Mouse (Mus musculus) lung, embryonic 15.5 days (tissue): ENCODE measurements around the gene Klc2. TPM values are rescaled to one million over a fixed set of nuclear protein-coding genes. Genes with fewer than 3 reads are reported as not detected.
A peak's percentile ranks its signal among the peaks of the same experiment; 100 is the strongest.

Experiments
- ATAC-seq: fragments of 200-750 bp; cut with Nextera tagmentation; 2 replicates; pipeline ENCODE4 v1.8.0; 2017; ENCODE audit warnings: moderate number of reproducible peaks, borderline replicate concordance; ENCODE audit not compliant: low FRiP score, low TSS enrichment; ENCODE audit errors: extremely low read depth
- H3K27ac ChIP-seq: fragments of 300-500 bp; sonication (generic); 2 replicates; pipeline ENCODE4 v1.5.1; 2015; ENCODE audit warnings: moderate library complexity, mild to moderate bottlenecking, inconsistent platforms
- H3K27me3 ChIP-seq: fragments of 300-500 bp; sonication (generic); 2 replicates; pipeline ENCODE4 v1.6.1; 2015; ENCODE audit warnings: inconsistent platforms
- H3K36me3 ChIP-seq: fragments of 300-500 bp; sonication (generic); 2 replicates; pipeline ENCODE4 v1.6.1; 2015; ENCODE audit warnings: inconsistent platforms
- H3K4me1 ChIP-seq: fragments of 300-500 bp; sonication (generic); 2 replicates; pipeline ENCODE4 v1.6.1; 2015; ENCODE audit warnings: inconsistent platforms
- H3K4me2 ChIP-seq: fragments of 300-500 bp; sonication (generic); 2 replicates; pipeline ENCODE4 v1.6.1; 2015; ENCODE audit warnings: inconsistent platforms, mild to moderate bottlenecking, moderate library complexity
- H3K4me3 ChIP-seq: fragments of 300-500 bp; sonication (generic); 2 replicates; pipeline ENCODE4 v1.5.1; 2015; ENCODE audit warnings: mild to moderate bottlenecking, inconsistent platforms
- H3K9ac ChIP-seq: fragments of 300-500 bp; sonication (generic); 2 replicates; pipeline ENCODE4 v1.6.1; 2015; ENCODE audit warnings: inconsistent platforms
- H3K9me3 ChIP-seq: fragments of 300-500 bp; sonication (generic); 2 replicates; pipeline ENCODE4 v1.6.1; 2016; ENCODE audit warnings: inconsistent platforms
- WGBS: fragments of 180-500 bp; shearing (Covaris S2); methylation state at CpG from one replicate; pipeline ENCODE4 v1.1.7; 2015; 5-methylcytosine and 5-hydroxymethylcytosine counted together
- polyA plus RNA-seq: library from polyadenylated mRNA; unstranded; fragments of >200 nt; fragmentation: Nextera tagmentation; extraction: Ambion mirVana; gene quantifications from 2 replicates; pipeline ENCODE4 v1.2.1, GENCODE M21; 2015

Gene Klc2
- polyA plus RNA-seq, 1 experiment from 2014 or later: 19.4 TPM

DNA sequence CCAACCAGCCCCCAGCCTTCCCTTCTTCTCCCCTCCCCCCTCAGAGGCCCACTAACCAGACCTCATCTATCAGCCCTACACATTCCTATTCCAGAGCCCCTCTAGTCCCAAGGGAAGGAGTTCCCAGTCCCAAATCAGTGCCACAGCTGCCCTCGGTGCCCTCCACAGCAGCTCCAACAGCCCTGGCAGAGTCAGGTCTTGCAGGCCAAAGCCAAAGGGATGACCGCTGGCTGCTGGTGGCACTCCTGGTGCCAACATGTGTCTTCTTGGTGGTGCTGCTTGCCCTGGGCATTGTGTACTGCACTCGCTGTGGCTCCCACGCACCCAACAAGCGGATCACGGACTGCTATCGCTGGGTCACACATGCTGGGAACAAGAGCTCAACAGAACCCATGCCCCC lies 48.4 kb downstream of the Klc2 start:
- Histone ChIP-seq H3K4me2 (peak overlapping the region; percentile 87), H3K27ac (peak overlapping the region; percentile 56), H3K9ac (peak overlapping the region; percentile 65), H3K9me3 (no peaks in the 10 kb centered on the region), H3K4me3 (peak overlapping the region; percentile 62), H3K4me1 (peaks cover 62% of the 10 kb centered on the region), H3K27me3 (peaks cover 50% of the 10 kb centered on the region), H3K36me3 (no peaks in the 10 kb centered on the region)
- no peak for ATAC-seq
- WGBS: 55% methylated on average over 7 of the region's 7 CpGs

DNA sequence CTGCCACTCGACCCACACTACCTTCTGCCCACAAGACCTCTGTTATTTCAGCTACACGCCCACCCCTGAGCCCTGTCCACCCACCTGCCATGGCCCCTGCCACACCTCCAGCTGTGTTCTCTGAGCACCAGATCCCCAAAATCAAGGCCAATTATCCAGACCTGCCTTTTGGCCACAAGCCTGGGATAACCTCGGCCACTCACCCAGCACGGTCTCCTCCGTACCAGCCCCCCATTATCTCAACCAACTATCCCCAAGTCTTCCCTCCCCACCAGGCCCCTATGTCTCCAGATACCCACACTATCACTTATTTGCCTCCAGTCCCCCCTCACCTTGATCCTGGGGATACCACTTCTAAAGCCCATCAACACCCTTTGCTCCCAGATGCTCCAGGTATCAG lies 48.9 kb downstream of the Klc2 start:
- peak overlapping the region; percentile 65 for H3K9ac ChIP-seq
- 61% methylated on average over 5 of the region's 5 CpGs for WGBS
- H3K27me3 ChIP-seq: peaks cover 50% of the 10 kb centered on the region
- H3K9me3 ChIP-seq: no peaks in the 10 kb centered on the region
- H3K36me3 ChIP-seq: no peaks in the 10 kb centered on the region
- H3K4me2 ChIP-seq: peak overlapping the region; percentile 87
- ATAC-seq: no peak
- H3K27ac ChIP-seq: peak overlapping the region; percentile 56; the same call in 1 of the 2 replicates
- H3K4me3 ChIP-seq: peak overlapping the region; percentile 62
- peaks cover 62% of the 10 kb centered on the region for H3K4me1 ChIP-seq

DNA sequence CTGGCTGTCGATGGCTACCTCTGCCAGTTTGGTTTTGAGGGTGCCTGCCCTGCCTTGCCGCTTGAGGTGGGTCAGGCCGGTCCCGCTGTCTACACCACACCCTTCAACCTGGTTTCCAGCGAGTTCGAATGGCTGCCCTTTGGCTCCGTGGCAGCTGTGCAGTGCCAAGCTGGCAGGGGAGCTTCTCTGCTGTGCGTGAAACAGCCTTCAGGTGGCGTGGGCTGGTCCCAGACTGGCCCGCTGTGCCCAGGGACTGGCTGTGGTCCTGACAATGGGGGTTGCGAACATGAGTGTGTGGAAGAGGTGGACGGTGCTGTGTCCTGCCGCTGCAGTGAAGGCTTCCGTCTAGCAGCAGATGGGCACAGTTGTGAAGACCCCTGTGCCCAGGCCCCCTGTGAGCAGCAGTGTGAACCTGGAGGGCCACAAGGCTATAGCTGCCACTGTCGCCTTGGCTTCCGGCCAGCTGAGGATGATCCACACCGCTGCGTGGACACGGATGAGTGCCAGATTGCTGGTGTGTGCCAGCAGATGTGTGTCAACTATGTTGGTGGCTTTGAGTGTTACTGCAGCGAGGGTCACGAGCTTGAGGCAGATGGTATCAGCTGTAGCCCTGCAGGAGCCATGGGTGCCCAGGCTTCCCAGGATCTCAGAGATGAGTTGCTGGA lies 49.7 kb downstream of the Klc2 start:
- peak overlapping the region; percentile 87 for H3K4me2 ChIP-seq
- peak overlapping the region; percentile 65 for H3K9ac ChIP-seq
- peak overlapping the region; percentile 62 for H3K4me3 ChIP-seq
- no peaks in the 10 kb centered on the region for H3K36me3 ChIP-seq
- H3K9me3 ChIP-seq: no peaks in the 10 kb centered on the region
- peaks cover 46% of the 10 kb centered on the region for H3K27me3 ChIP-seq
- ATAC-seq: no peak
- H3K27ac ChIP-seq: peak overlapping the region; percentile 75
- 19% methylated on average over 21 of the region's 21 CpGs for whole genome bisulfite sequencing
- peaks cover 62% of the 10 kb centered on the region for H3K4me1 ChIP-seq

DNA sequence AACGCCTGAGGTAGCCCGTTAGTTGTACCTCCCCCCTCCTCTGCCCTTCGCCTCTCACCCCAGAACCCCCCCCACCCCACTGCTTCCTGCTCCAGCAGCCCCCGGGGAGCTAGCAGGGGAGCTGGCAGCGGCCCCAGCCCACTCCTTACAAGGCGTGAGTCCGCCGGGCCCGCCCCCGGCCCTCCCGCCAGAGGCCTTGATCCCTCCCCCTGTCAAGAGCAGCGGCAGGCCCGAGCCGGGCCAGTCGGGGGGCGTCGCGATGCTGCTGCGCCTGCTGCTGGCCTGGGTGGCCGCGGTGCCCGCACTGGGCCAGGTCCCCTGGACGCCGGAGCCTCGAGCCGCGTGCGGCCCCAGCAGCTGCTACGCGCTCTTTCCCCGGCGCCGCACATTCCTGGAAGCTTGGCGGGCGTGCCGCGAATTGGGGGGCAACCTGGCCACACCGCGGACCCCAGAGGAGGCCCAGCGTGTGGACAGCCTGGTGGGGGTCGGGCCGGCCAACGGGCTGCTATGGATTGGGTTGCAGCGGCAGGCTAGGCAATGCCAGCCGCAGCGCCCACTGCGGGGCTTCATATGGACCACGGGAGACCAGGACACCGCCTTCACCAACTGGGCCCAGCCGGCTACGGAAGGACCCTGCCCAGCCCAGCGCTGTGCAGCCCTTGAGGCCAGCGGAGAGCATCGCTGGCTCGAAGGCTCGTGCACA lies 50.3 kb downstream of the Klc2 start, which contains the start of gene Cd248:
Gene Cd248 (plus strand): TSS at position 212 of the 703 bp plus-strand sequence.
- peak; percentile 69 for ATAC-seq
- H3K4me2 ChIP-seq: peak within 1 kb of the TSS; percentile 87
- WGBS: 2% methylated on average over 45 of the region's 56 CpGs
- H3K4me3 ChIP-seq: peak within 1 kb of the TSS; percentile 62
- H3K36me3 ChIP-seq: no peaks in the 10 kb centered on the region
- no peaks in the 10 kb centered on the region for H3K9me3 ChIP-seq
- H3K4me1 ChIP-seq: peaks cover 62% of the 10 kb centered on the region
- H3K9ac ChIP-seq: peak within 1 kb of the TSS; percentile 65
- H3K27me3 ChIP-seq: peaks cover 45% of the 10 kb centered on the region
- H3K27ac ChIP-seq: peak within 1 kb of the TSS; percentile 87

DNA sequence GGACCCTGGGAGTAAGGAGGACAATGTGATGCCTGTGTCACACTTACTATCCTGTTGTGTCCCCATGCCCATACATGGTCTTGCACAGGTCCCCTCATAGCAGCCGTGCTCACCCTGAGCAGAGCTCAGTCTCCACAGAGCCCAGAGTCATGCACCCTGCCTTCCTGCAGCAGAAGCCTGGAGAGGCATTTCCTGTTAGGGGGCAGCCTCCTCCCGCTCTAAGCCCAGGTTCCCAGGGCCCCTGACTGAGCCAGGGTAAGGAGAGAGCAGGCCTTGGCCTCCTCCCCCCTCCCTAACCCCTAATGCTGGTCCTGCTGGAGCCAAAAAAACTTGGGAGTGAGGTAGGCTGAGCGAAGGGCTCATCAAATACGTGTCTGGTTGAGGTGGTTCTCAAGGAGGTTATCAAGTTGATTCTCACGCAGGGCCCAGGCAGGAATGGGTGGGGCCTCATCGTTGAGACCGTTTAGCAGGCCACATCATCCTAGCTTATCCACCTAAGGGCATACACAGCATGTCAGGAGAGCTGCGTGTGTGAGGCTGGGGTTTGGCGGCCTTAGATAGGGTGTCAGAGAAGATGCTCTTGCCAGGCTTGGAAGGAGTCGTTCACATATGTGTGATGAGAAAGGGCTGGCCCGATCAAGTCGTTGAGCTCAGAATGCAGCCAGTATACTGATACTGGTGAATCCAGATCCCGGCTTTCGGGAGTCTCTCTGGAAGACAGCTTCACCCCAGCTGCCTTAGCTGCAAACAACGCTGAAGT lies 51.1 kb downstream of the Klc2 start:
- 6% methylated on average over 15 of the region's 15 CpGs for WGBS
- Histone ChIP-seq H3K4me1 (peaks cover 56% of the 10 kb centered on the region), H3K9ac (no peak overlapping the region), H3K4me3 (peak overlapping the region; percentile 62), H3K9me3 (no peaks in the 10 kb centered on the region), H3K27me3 (peaks cover 45% of the 10 kb centered on the region), H3K4me2 (peak overlapping the region; percentile 87), H3K36me3 (no peaks in the 10 kb centered on the region), H3K27ac (peak overlapping the region; percentile 87)
- peak; percentile 16; the same call in 1 of the 2 replicates for ATAC-seq

DNA sequence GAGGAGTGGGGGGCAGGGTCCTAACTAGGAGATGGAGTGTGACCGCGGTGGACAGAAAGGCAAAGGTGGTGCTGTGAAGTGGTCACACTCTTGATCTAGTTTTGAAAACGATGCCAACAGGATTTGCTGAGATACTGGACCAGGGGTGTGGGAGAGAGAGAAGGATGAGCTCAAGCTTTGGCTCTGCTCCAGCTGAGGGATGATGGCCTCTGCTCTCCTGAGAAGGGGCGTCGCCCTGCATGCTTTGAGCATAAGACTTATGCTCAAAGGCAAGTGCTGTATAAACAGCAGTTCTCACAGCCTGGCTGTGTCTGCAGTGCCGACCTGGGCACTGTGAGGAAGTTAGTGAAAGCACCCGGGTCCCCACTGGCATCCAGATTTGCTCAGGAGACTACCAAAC lies 53.3 kb downstream of the Klc2 start:
- Histone ChIP-seq H3K4me1 (peaks cover 59% of the 10 kb centered on the region), H3K27ac (no peak overlapping the region)

DNA sequence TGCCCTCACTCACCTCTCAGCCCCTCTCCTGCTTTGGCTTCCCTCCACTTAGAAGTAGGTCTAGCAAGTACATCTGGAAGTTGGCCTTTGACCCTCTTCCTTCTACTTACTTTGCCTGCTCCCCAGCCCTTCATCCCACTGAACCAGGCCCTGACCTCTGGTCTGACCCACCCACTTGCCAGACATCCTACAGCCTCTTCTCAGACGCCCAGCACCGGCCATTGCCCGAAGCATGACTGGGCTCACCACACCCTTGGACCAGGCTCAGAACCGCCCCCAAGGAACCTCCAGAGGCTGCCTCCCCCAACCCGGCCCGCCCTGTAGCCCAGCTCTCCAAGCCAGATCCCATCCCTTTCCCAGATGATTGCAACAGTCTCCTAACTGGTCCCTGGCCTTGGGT lies 55.9 kb downstream of the Klc2 start:
- Histone ChIP-seq H3K36me3 (no peaks in the 10 kb centered on the region), H3K9me3 (no peaks in the 10 kb centered on the region), H3K4me3 (no peak overlapping the region), H3K9ac (no peak overlapping the region), H3K4me1 (peaks cover 62% of the 10 kb centered on the region), H3K4me2 (no peak overlapping the region), H3K27me3 (peaks cover 8% of the 10 kb centered on the region; the same call in 1 of the 2 replicates), H3K27ac (no peak overlapping the region)
- WGBS: 70% methylated on average over 6 of the region's 6 CpGs
- ATAC-seq: no peak

More for the DNA sequence above, 53.3 kb downstream of the Klc2 start:
- no peaks in the 10 kb centered on the region for H3K36me3 ChIP-seq
- H3K27me3 ChIP-seq: peaks cover 32% of the 10 kb centered on the region
- 25% methylated on average over 7 of the region's 7 CpGs for WGBS
- no peak overlapping the region for H3K4me2 ChIP-seq
- H3K9me3 ChIP-seq: no peaks in the 10 kb centered on the region
- ATAC-seq: no peak
- no peak overlapping the region for H3K9ac ChIP-seq
- no peak overlapping the region for H3K4me3 ChIP-seq

DNA sequence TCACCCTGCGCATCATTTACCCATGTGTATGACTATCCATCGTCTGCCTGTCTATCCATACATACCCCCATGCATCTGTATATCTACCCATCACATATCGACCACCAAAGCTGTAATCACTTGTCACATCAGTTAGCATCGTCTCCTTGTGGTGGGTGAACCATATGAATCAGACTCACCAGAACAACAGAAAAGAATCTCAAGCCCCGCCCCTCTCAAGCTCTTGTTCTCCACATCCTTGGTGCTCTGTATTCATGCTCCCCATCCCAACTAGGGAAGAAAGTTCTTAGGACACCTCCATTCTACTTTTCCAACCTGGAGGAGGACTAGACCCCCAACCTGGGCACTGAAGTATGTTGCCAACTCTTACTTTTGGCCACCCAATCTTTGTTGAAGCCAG lies 56.3 kb downstream of the Klc2 start:
- no peak for ATAC-seq
- Histone ChIP-seq H3K4me3 (no peak overlapping the region), H3K9ac (no peak overlapping the region), H3K4me2 (no peak overlapping the region), H3K27me3 (peaks cover 4% of the 10 kb centered on the region; the same call in 1 of the 2 replicates), H3K36me3 (no peaks in the 10 kb centered on the region), H3K4me1 (peaks cover 62% of the 10 kb centered on the region), H3K27ac (no peak overlapping the region), H3K9me3 (no peaks in the 10 kb centered on the region)
- WGBS: 69% methylated on average over 5 of the region's 5 CpGs

DNA sequence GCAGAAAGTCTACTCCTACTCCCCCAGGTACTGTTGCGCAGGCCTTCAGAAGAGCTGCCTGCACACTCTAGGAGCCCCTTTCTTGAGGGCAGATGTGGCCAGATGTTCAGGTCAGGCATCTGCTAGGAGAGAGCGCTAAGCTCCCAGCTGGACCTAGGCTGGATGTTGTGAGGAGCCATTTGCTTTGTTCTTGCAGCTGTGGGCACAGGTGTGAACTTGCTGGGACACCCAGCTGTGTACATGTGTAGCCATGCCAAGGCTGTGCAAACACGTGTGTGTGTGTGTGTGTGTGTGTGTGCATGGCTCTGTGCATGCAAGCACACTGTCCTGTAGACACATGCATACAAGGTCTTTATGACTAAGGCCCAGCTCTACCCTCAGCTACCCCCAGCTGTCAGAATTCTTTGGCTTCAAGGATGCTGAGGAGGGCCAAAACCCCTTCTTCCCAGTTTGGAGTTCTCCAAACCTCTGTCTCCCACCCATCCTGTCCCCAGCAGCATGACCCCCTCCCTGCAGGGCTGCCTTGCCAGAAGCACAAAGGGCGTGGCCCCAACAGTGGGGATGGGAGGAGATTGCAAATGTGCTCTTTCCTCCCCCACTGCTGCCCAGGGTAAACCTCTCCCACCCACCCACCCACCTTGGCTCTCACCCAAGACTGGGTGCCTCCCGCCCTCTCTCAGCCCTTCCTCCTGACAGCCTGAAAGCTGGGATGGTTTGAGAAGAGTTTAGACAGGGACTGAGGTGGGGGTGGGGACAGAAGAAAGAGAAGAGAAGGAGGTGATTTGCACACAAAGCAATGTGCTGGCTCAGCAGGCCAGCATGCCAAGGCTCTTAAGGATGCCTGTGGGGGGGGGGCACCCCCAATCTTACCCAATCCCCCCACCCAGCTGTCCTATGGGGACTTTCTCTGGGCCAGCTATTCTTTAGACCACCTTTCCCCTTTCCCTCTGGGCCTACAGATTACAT lies 57.7 kb downstream of the Klc2 start:
- peak; percentile 64 for ATAC-seq
- peak overlapping the region; percentile 87 for H3K27ac ChIP-seq

DNA sequence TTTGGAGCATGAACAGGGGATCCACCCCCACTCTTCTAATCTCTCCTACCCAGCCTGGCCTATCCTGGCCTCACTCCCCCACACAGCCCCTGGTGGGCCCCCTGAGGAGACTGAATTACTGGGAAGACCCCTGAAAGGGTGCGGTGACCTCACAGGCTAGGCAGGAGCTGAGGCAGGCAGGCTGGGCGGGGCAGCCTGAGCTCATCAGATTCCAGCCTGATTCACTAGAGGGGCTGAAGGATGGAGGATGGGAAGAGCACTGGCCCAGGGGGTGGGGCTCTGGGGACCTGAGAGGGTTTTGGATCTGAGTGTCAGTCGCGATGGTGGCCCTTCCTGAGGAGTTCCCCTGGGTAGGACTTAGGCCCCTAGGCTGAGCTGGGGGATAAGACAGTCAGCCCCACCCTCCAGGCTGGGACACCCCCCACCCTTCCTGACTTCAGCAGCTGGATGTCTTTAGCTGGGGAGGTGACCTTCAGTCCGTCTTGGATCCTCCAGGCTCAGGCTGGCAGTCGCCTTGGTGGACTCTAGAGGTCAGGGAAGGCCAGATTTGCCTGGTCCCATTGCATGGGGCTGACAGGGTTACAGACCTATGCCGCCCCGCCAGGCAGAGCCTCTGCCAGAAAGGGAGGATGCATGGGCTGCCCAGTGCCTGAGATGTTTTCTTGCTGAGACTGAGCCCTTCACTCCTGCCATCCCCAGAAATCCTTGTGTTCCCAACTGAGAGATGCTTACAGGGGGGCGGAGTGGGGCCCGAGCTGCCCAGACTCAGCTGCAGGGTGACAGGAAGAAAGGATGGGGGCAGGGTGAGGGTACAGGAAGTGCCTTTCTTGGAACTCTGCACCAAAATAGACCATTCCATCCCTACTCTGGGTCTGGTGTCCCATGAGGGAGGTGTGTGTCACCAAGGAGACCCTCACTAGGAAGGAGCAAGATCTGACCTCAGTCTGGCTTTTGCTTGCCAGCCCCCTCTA lies 59.3 kb downstream of the Klc2 start:
- Histone ChIP-seq H3K27me3 (no peaks in the 10 kb centered on the region), H3K4me1 (peaks cover 55% of the 10 kb centered on the region), H3K9ac (0 out of 2 replicates have a peak overlapping the region, but pooled peaks have one; percentile 5), H3K36me3 (no peaks in the 10 kb centered on the region), H3K4me3 (no peak overlapping the region), H3K27ac (peak overlapping the region; percentile 87), H3K9me3 (no peaks in the 10 kb centered on the region), H3K4me2 (peak overlapping the region; percentile 32)
- ATAC-seq: peak; percentile 54
- 8% methylated on average over 10 of the region's 10 CpGs for WGBS

More for the DNA sequence above, 57.7 kb downstream of the Klc2 start:
- Histone ChIP-seq H3K36me3 (no peaks in the 10 kb centered on the region), H3K9me3 (no peaks in the 10 kb centered on the region), H3K4me3 (no peak overlapping the region), H3K4me2 (no peak overlapping the region), H3K27me3 (no peaks in the 10 kb centered on the region), H3K4me1 (peaks cover 62% of the 10 kb centered on the region), H3K9ac (no peak overlapping the region)
- 25% methylated on average over 5 of the region's 5 CpGs for WGBS
